Mouse (Mus musculus): ENCODE measurements at regions not wholly inside any gene's neighbourhood (a gene's known extent, or its start where the extent isn't known, plus 50 kb on each side); places are given as distances from the start of the nearest gene placed in this dataset.

- TF ChIP-seq CTCF (conservative IDR thresholded peaks at IDR 0.05; ENCODE audit: insufficient read depth, insufficient read length, low read depth, low read length), result no peak
- TF ChIP-seq POLR2A (IDR thresholded peaks at IDR 0.05; ENCODE audit: low read depth, low read length), result no peak
Measured at GRCm38 (mm10) chr3:52754978-52755377, 262.1 kb downstream of the Cog6 start.

All from kidney, adult 2 months (tissue).